In the genomic region with DNA sequence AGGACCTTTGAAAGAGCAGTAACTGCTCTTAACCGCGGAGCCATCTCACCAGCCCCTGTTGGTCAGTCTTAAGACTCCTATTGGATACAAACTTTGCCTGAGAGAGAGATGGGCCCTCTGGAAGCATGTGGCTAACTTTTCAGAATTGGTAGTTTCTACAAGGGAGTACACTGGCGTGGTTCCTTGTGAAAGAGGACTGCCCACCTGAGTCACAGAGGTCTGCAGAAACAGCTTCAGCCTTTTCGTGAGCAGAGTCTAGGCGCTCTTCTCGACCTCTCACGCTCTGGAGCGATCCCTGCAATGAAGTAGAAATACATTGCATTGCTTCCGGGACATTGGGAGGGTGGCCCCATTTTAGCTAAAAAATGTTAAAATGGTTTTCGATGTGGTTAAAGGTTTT, we compare ENCODE assay signal across 12 mouse cellular contexts. TPM values are rescaled to one million over a fixed set of nuclear protein-coding genes. Genes with fewer than 3 reads are reported as not detected.
DNase-seq lines count a peak whose midpoint lies in the region; ATAC-seq and TF ChIP-seq lines count a peak whose summit lies in the region.
"Had no signal": no experiment of that assay in that cellular context is flagged by ENCODE, and none has a peak within 500 bp of the region (broad histone marks: within the 10 kb centered on the region; RNA-seq: fewer than 3 reads in every experiment).

No protein-coding gene starts in this region.

- no peak for DNase-seq in heart, postnatal 25 days (ENCODE audit: low spot score)
- peak; percentile 11 for DNase-seq in kidney, postnatal 10 days
- DNase-seq in kidney, postnatal 4 days = no peak
- no peak for DNase-seq in embryonic facial prominence, embryonic 14.5 days (ENCODE audit: low spot score)
- no peak for DNase-seq in adrenal gland, postnatal 10 days
- DNase-seq: cerebellum, adult 18-20 months had no signal

- H3ac ChIP-seq in myocyte (ENCODE audit: control insufficient read depth, insufficient read length) = no peak overlapping the region

- no peak overlapping the region for H3K4me3 ChIP-seq in heart, embryonic 12.5 days
- H3K4me3 ChIP-seq in embryonic facial prominence, embryonic 14.5 days (ENCODE audit: low read depth, low read length) = no peak overlapping the region
- H3K4me3 ChIP-seq in myocyte = peak overlapping the region; percentile 2

- H3K9ac ChIP-seq in heart, embryonic 12.5 days = no peak overlapping the region
- no peak overlapping the region for H3K9ac ChIP-seq in embryonic facial prominence, embryonic 14.5 days (ENCODE audit: low read depth, low read length)

- TF ChIP-seq POLR2A in myocyte (IDR thresholded peaks at IDR 0.05; ENCODE audit: insufficient read length, low read depth) = no peak

- H3K36me3 ChIP-seq in heart, embryonic 12.5 days = peaks cover 71% of the 10 kb centered on the region
- peaks cover 76% of the 10 kb centered on the region for H3K36me3 ChIP-seq in embryonic facial prominence, embryonic 14.5 days (ENCODE audit: control insufficient read depth, insufficient read depth, low read length)
- H3K36me3 ChIP-seq in myocyte (ENCODE audit: control insufficient read depth, insufficient read depth) = peaks cover 34% of the 10 kb centered on the region

- WGBS in heart, embryonic 12.5 days = 80% methylated on average over 10 of the region's 10 CpGs
- WGBS in embryonic facial prominence, embryonic 14.5 days = 85% methylated on average over 10 of the region's 10 CpGs

- H3K27ac ChIP-seq in heart, embryonic 12.5 days (ENCODE audit: poor library complexity, severe bottlenecking) = peak overlapping the region; percentile 88
- H3K27ac ChIP-seq in embryonic facial prominence, embryonic 14.5 days (replicated peaks; ENCODE audit: low read depth, low read length) = peak overlapping the region; percentile 69; the same call in 1 of the 2 replicates

- intact Hi-C loops in heart, postnatal 25 days (cut with DNase I) = loop anchor here (5.0 kb wide), 1 partner anchor 143 kb away; no protein-coding TSS in a partner anchor

- no peak for ATAC-seq in heart, embryonic 12.5 days (ENCODE audit: insufficient number of reproducible peaks, low FRiP score)
- no peak for ATAC-seq in embryonic facial prominence, embryonic 14.5 days (ENCODE audit: low read depth)
- ATAC-seq: activated CD4-positive, CD25-positive, alpha-beta regulatory T cell, adult 4 months had no signal

- peak overlapping the region; percentile 49 for H3K4me2 ChIP-seq in heart, embryonic 12.5 days
- H3K4me2 ChIP-seq in embryonic facial prominence, embryonic 14.5 days (ENCODE audit: low read depth, low read length) = peak overlapping the region; percentile 46; the same call in 1 of the 2 replicates
- H3K4me2 ChIP-seq in myocyte (ENCODE audit: low read depth) = peak overlapping the region; percentile 81

- H3K27me3 ChIP-seq in heart, embryonic 12.5 days (replicated peaks) = no peaks in the 10 kb centered on the region
- H3K27me3 ChIP-seq in embryonic facial prominence, embryonic 14.5 days (replicated peaks; ENCODE audit: control insufficient read depth, insufficient read depth, low read length) = no peaks in the 10 kb centered on the region
- no peaks in the 10 kb centered on the region for H3K27me3 ChIP-seq in myocyte (ENCODE audit: control insufficient read depth, insufficient read depth, insufficient read length)

- peaks cover 67% of the 10 kb centered on the region for H3K4me1 ChIP-seq in heart, embryonic 12.5 days (replicated peaks)
- H3K4me1 ChIP-seq in embryonic facial prominence, embryonic 14.5 days (ENCODE audit: control insufficient read depth, insufficient read depth, low read length) = peaks cover 58% of the 10 kb centered on the region

- H3K9me3 ChIP-seq in heart, embryonic 12.5 days (replicated peaks) = no peaks in the 10 kb centered on the region
- H3K9me3 ChIP-seq in embryonic facial prominence, embryonic 14.5 days (ENCODE audit: control insufficient read depth, low read length) = no peaks in the 10 kb centered on the region

- peaks cover 55% of the 10 kb centered on the region for H3K79me2 ChIP-seq in myocyte (ENCODE audit: control insufficient read depth, insufficient read depth)

TF ChIP-seq in myocyte, 11 proteins besides CTCF, POLR2A, EP300 and RAD21:
- TF ChIP-seq POLR2AphosphoS2 (IDR thresholded peaks at IDR 0.05; ENCODE audit: insufficient read length, low read depth) (no peak), CEBPB (IDR thresholded peaks at IDR 0.05; ENCODE audit: insufficient read depth, poor library complexity, severe bottlenecking) (no peak), MYOG (IDR thresholded peaks at IDR 0.05; ENCODE audit: control insufficient read depth in 1 of 3, insufficient read depth in 1 of 3, insufficient read length in 2 of 3, low read depth in 2 of 3) (no peak), TCF3 (IDR thresholded peaks at IDR 0.05; ENCODE audit: insufficient read length, low read depth) (no peak), MAX (IDR thresholded peaks at IDR 0.05; ENCODE audit: low read depth) (no peak)
TF ChIP-seq in myocyte: peak in this region for 0.

RNA-seq across cellular contexts. Expression of a gene that starts 5.3 kb away (rescaled TPM):
- 127 and 132 TPM in 2 replicates for polyA plus RNA-seq in heart, embryonic 12.5 days (2016; fragmentation: Nextera tagmentation; extraction: Ambion mirVana)
- total RNA-seq in heart, postnatal 25 days (2021) = 10 to 100 TPM; 87.5 to 89.2 TPM
- polyA plus RNA-seq in embryonic facial prominence, embryonic 14.5 days (2014; fragmentation: Nextera tagmentation; extraction: Ambion mirVana) = 84.2 and 93.9 TPM in 2 replicates
- polyA plus RNA-seq in myocyte (2012; fragmentation: generic; extraction: Trizol) = 69.4 TPM
- total RNA-seq in adrenal gland, postnatal 10 days (2021) = 100 to 1,000 TPM; 147 to 165 TPM
- total RNA-seq: granulocyte monocyte progenitor cell, adult 5-6 weeks had no signal
- polyA plus RNA-seq: activated CD4-positive, CD25-positive, alpha-beta regulatory T cell, adult 4 months had no signal

RNA-seq across cellular contexts. Expression of a gene that starts 29.8 kb away (rescaled TPM):
- not detected in 2 replicates for polyA plus RNA-seq in heart, embryonic 12.5 days (2016; fragmentation: Nextera tagmentation; extraction: Ambion mirVana)
- not detected for total RNA-seq in heart, postnatal 25 days (2021)
- not detected in 2 replicates for polyA plus RNA-seq in embryonic facial prominence, embryonic 14.5 days (2014; fragmentation: Nextera tagmentation; extraction: Ambion mirVana)
- polyA plus RNA-seq in myocyte (2012; fragmentation: generic; extraction: Trizol) = not detected
- total RNA-seq in adrenal gland, postnatal 10 days (2021) = not detected
- total RNA-seq: granulocyte monocyte progenitor cell, adult 5-6 weeks; layer of hippocampus, postnatal 14 days had no signal
- polyA plus RNA-seq: activated CD4-positive, CD25-positive, alpha-beta regulatory T cell, adult 4 months; limb, embryonic 14.5 days had no signal
